Mouse (Mus musculus): ENCODE results near the gene Tnk1.

DNA sequence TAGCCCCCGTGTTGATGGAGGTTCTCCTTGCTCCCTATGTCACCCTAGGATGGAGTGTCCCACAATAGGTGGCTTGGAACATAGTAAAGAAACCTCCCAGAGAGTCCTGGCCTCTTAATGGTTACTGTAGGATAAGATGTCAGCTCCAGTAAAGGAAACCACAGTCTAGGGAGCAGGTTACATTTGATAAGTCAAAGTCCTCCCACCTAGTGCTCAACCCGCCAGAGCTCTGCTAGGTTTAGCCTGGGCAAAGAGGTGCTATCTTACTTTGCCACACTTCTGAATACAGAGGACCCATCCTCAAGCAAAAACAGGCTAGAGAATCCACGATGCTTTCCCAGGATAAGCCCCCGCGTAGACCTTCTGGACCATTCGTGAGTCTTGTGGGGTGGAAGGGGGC, 20.4 kb upstream of the Tnk1 start:
- TF ChIP-seq ZNF384 (IDR thresholded peaks at IDR 0.05; ENCODE audit: low read depth, low read length) (no peak), ZC3H11A (IDR thresholded peaks at IDR 0.05; ENCODE audit: borderline replicate concordance, low read depth, low read length) (no peak), CHD2 (IDR thresholded peaks at IDR 0.05; ENCODE audit: low read depth, low read length) (no peak)
